Mouse (Mus musculus): Measurements from ENCODE around the gene Acsl1. TPM values are rescaled to one million over a fixed set of nuclear protein-coding genes. Genes with fewer than 3 reads are reported as not detected.

Acsl1 gene
- polyA plus RNA-seq, 1 experiment from 2014 or later, result 15.7 TPM

DNA sequence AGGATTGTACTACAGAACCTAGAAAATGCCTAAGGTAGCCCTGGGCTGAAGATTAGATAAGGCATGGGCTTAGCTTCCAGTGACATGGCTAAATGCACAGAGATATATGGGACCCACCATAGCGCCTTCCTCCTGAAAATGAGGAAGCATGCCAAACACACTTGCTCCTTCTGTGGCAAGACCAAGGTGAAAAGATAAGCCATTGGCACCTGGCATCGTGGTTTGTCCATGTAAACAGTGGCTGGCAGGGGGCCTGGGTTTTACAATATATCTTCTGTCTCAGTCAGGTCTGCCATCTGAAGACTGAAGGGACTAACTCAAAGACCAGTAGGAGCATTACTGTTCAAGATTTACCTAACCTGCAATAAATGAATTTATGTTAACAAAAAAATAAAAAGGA lies 2.4 kb upstream of the Acsl1 start:
- no peak for ATAC-seq (ENCODE audit: insufficient read depth)
- Histone ChIP-seq H3K4me3 (ENCODE audit: low read depth, low read length) (no peak overlapping the region), H3K4me1 (ENCODE audit: insufficient read depth) (no peaks in the 10 kb centered on the region), H3K9me3 (ENCODE audit: low read depth, low read length) (no peaks in the 10 kb centered on the region), H3K27me3 (ENCODE audit: insufficient read depth, low read length) (no peaks in the 10 kb centered on the region), H3K36me3 (ENCODE audit: insufficient read depth) (no peaks in the 10 kb centered on the region), H3K4me2 (no peak overlapping the region), H3K27ac (ENCODE audit: low read depth) (no peak overlapping the region), H3K9ac (no peak overlapping the region)
- WGBS, result 73% methylated on average over 2 of the region's 2 CpGs
- DNase-seq, result no peak
- no peak for TF ChIP-seq CTCF (IDR thresholded peaks at IDR 0.05; ENCODE audit: low read depth)

DNA sequence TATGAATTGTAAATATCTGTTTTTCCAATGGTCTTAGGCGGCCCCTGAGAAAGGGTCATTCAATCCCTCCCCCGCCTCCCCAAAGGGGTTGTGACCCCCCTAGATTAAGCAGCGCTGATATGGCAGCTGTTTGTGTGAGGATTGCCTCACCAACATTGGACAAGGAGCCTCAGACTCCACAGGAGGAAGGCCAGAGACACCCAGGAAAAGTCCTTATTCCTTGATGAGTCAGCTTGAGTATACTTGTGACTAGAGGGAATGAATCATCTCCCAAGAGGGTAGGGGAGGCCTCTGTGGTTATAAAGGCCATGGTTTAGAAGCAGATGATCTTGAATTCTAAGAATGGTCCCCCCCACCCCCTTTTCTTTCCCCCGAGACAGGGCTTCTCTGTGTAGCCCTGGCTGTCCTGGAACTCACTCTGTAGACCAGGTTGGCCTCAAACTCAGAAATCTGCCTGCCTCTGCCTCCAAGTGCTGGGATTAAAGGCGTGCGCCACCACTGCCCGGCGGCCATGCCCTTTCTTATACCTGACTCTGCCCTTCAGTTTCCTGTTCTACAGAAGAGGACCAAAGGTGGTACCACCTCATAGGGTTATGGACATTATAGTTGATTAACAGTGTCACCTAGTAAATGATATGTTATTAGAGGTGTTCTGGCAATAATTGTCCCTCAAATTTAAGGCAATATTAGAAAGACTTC lies 1.6 kb upstream of the Acsl1 start:
- ATAC-seq (ENCODE audit: insufficient read depth), result no peak
- WGBS, result 88% methylated on average over 8 of the region's 8 CpGs

DNA sequence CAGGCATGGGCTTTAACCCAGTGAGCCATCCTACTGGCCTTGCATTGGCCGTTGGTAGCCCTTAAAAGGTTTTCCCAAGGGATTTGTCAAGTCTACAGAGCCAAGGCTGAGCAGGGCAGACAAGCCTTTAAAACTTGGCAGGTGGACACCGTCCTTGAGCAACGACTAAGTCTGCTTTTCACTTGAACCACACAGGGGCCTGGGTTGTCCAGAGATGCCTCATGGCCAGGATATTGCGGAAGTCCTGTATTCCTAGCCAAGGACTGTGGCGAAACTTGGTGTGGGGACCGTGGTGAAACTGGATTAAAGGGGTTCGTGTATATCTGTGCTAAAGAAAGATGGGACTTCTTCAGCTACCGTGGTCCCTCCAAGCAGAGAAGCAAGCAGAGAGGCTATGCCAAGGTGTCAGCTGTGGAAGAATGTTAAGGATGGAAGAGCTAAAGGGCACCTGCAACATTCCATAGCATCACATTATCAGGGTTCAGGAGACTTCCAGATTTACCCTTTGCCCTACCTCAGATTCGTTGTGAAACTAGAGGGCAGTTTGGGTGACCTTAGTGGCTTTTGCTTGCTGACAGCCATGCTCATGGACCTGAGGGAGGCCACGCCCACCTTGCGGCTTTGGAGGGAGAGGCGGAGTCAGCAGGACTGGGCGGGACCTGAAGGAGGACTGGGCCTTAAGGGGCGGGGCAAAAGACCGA lies 596 bp upstream of the Acsl1 start:
- DNase-seq, result no peak
- Histone ChIP-seq H3K9me3 (ENCODE audit: low read depth, low read length) (no peaks in the 10 kb centered on the region), H3K27ac (ENCODE audit: low read depth) (no peak overlapping the region), H3K4me3 (ENCODE audit: low read depth, low read length) (peak overlapping the region; percentile 80), H3K9ac (no peak overlapping the region), H3K4me1 (ENCODE audit: insufficient read depth) (no peaks in the 10 kb centered on the region), H3K36me3 (ENCODE audit: insufficient read depth) (no peaks in the 10 kb centered on the region), H3K27me3 (ENCODE audit: insufficient read depth, low read length) (no peaks in the 10 kb centered on the region), H3K4me2 (peak overlapping the region; percentile 93)
- WGBS, result 37% methylated on average over 15 of the region's 15 CpGs
- TF ChIP-seq CTCF (IDR thresholded peaks at IDR 0.05; ENCODE audit: low read depth), result no peak
- no peak; the same call in 1 of the 2 replicates for ATAC-seq (ENCODE audit: insufficient read depth)

More for the DNA sequence above, 1.6 kb upstream of the Acsl1 start:
- Histone ChIP-seq H3K4me1 (ENCODE audit: insufficient read depth) (no peaks in the 10 kb centered on the region), H3K4me3 (ENCODE audit: low read depth, low read length) (no peak overlapping the region), H3K4me2 (no peak overlapping the region), H3K27ac (ENCODE audit: low read depth) (no peak overlapping the region), H3K9me3 (ENCODE audit: low read depth, low read length) (no peaks in the 10 kb centered on the region), H3K27me3 (ENCODE audit: insufficient read depth, low read length) (no peaks in the 10 kb centered on the region), H3K9ac (no peak overlapping the region), H3K36me3 (ENCODE audit: insufficient read depth) (no peaks in the 10 kb centered on the region)
- no peak for TF ChIP-seq CTCF (IDR thresholded peaks at IDR 0.05; ENCODE audit: low read depth)
- DNase-seq, result no peak

DNA sequence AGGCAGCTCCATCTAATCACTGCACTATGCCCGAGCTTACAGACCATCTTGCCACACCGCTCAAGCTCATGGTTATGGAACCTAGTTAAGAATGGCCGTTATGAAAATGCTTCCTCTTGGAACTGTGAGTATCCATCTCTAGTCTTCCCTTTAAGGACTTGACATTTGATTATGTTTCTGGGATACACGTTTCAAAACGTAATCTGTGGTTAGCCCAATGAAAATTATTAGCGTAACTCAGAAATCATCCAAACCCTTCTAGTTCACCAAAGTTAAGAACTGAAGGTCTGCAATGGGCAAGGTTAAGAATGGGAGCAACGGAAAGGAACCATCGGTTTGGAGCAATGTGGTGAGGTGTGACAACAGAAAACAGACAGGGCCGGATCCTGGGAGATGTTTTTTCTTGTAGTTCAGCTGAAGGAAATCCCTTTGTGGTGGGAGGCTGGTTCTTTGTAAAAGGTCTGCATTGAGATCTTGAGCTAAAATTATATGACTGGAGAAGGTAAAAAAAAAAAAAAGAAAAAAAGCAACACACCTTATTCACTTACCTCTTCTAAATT lies 1.2 kb downstream of the Acsl1 start:
- Histone ChIP-seq H3K27me3 (ENCODE audit: insufficient read depth, low read length) (no peaks in the 10 kb centered on the region), H3K4me2 (peak overlapping the region; percentile 93), H3K27ac (ENCODE audit: low read depth) (no peak overlapping the region), H3K36me3 (ENCODE audit: insufficient read depth) (no peaks in the 10 kb centered on the region), H3K4me3 (ENCODE audit: low read depth, low read length) (peak overlapping the region; percentile 80), H3K9ac (peak overlapping the region; percentile 80; the same call in 1 of the 2 replicates), H3K4me1 (ENCODE audit: insufficient read depth) (no peaks in the 10 kb centered on the region), H3K9me3 (ENCODE audit: low read depth, low read length) (no peaks in the 10 kb centered on the region)
- DNase-seq (peak; percentile 38), ATAC-seq (ENCODE audit: insufficient read depth) (no peak)
- 23% methylated on average over 9 of the region's 9 CpGs for WGBS
- TF ChIP-seq CTCF (IDR thresholded peaks at IDR 0.05; ENCODE audit: low read depth), result no peak

DNA sequence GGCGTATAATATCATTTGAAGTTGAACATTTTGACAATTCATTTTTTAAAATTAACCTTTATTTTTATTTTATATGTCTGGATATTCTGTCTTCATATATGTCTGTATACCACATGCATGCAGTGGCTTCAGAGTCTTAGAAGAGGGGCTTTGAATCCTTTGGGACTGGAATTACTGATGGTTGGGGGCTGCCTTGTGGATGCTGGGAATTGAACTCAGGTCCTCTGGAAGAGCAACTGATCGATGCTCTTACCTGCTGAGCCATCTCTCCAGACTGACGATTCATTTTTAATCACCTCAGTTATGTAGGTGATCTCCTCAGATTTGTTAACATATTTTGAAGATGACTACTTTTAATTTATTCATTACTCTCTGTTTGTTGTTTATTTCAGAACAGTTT lies 3.3 kb downstream of the Acsl1 start:
- H3K27me3 ChIP-seq (ENCODE audit: insufficient read depth, low read length), result no peaks in the 10 kb centered on the region
- no peaks in the 10 kb centered on the region for H3K9me3 ChIP-seq (ENCODE audit: low read depth, low read length)
- no peaks in the 10 kb centered on the region for H3K4me1 ChIP-seq (ENCODE audit: insufficient read depth)
- TF ChIP-seq CTCF (IDR thresholded peaks at IDR 0.05; ENCODE audit: low read depth), result no peak
- no peak overlapping the region for H3K4me3 ChIP-seq (ENCODE audit: low read depth, low read length)
- no peak for DNase-seq
- WGBS, result 95% methylated on average over 3 of the region's 3 CpGs
- H3K9ac ChIP-seq, result no peak overlapping the region
- H3K27ac ChIP-seq (ENCODE audit: low read depth), result no peak overlapping the region
- ATAC-seq (ENCODE audit: insufficient read depth), result no peak
- no peak overlapping the region for H3K4me2 ChIP-seq
- no peaks in the 10 kb centered on the region for H3K36me3 ChIP-seq (ENCODE audit: insufficient read depth)

DNA sequence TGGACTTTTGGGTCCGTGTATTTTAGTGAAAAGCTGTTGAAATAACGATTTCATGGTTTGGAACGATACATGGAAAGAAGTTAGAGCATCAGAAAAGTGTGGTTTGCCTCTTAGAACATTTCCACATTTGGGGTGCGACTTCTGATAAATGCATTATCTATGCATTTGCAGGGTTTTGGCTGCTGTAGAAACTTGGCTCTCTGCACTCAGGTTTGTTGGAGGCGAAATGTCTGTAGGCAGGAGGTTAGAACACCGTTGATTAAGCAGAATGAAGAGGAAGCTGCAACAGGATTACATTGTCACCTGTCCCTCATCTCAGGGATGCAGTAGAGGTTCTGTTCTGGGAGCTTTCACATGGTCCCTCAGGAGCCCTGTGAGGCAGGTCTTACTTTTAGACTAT lies 3.8 kb downstream of the Acsl1 start:
- TF ChIP-seq CTCF (IDR thresholded peaks at IDR 0.05; ENCODE audit: low read depth), result no peak
- DNase-seq (no peak), ATAC-seq (ENCODE audit: insufficient read depth) (no peak)
- H3K4me3 ChIP-seq (ENCODE audit: low read depth, low read length), result no peak overlapping the region
- no peaks in the 10 kb centered on the region for H3K27me3 ChIP-seq (ENCODE audit: insufficient read depth, low read length)
- H3K9ac ChIP-seq, result no peak overlapping the region
- H3K4me1 ChIP-seq (ENCODE audit: insufficient read depth), result no peaks in the 10 kb centered on the region
- 82% methylated on average over 6 of the region's 6 CpGs for WGBS
- no peak overlapping the region for H3K27ac ChIP-seq (ENCODE audit: low read depth)
- H3K36me3 ChIP-seq (ENCODE audit: insufficient read depth), result no peaks in the 10 kb centered on the region
- no peaks in the 10 kb centered on the region for H3K9me3 ChIP-seq (ENCODE audit: low read depth, low read length)
- H3K4me2 ChIP-seq, result no peak overlapping the region

DNA sequence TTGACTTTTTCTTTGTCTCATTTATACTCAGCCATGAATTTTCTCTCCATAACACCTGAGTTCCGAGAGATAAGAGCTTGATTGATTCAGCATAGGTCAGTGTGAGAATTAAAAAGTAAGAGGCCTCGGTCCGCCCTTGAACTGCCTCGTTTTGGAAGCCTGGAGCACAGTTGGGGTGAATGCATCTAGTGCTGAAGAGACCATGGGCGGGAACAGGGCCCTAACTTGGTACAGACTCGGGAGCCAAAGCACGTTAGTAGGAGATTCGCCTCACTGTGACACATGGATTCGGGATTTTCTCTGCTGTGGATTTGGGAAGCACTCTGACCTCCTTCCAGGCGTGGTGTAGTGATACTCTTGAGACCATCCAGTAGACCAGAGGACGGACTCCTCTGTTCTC lies 4.6 kb downstream of the Acsl1 start:
- ATAC-seq (ENCODE audit: insufficient read depth), result no peak
- 73% methylated on average over 11 of the region's 11 CpGs for WGBS
- Histone ChIP-seq H3K4me2 (no peak overlapping the region), H3K9ac (no peak overlapping the region), H3K36me3 (ENCODE audit: insufficient read depth) (no peaks in the 10 kb centered on the region), H3K4me3 (ENCODE audit: low read depth, low read length) (no peak overlapping the region), H3K27ac (ENCODE audit: low read depth) (no peak overlapping the region), H3K4me1 (ENCODE audit: insufficient read depth) (no peaks in the 10 kb centered on the region; the same call in 1 of the 2 replicates), H3K9me3 (ENCODE audit: low read depth, low read length) (no peaks in the 10 kb centered on the region), H3K27me3 (ENCODE audit: insufficient read depth, low read length) (no peaks in the 10 kb centered on the region)
- no peak for DNase-seq
- no peak for TF ChIP-seq CTCF (IDR thresholded peaks at IDR 0.05; ENCODE audit: low read depth)

Measured in lung, embryonic 14.5 days (tissue).